Mouse (Mus musculus) left cerebral cortex, postnatal 4 days (tissue): ENCODE data around the gene Ccl6. TPM values are rescaled to one million over a fixed set of nuclear protein-coding genes. Genes with fewer than 3 reads are reported as not detected.

Experiments used
- DNase-seq: peaks from one replicate; pipeline ENCODE4 v3.0.0-alpha.2; 2022
- intact Hi-C: fragments of 180-260 bp; cut with DNase I; formaldehyde crosslinking; loops from one replicate; pipeline ENCODE4 v1.15.1; 2025
- total RNA-seq, 2 experiments: library from RNA; stranded (reverse); gene quantifications; 2 replicates each; pipeline ENCODE4 v1.2.3; 2021

Gene Ccl6
- total RNA-seq, 2 experiments from 2014 or later, result 1.4 to 1.6 TPM

DNA sequence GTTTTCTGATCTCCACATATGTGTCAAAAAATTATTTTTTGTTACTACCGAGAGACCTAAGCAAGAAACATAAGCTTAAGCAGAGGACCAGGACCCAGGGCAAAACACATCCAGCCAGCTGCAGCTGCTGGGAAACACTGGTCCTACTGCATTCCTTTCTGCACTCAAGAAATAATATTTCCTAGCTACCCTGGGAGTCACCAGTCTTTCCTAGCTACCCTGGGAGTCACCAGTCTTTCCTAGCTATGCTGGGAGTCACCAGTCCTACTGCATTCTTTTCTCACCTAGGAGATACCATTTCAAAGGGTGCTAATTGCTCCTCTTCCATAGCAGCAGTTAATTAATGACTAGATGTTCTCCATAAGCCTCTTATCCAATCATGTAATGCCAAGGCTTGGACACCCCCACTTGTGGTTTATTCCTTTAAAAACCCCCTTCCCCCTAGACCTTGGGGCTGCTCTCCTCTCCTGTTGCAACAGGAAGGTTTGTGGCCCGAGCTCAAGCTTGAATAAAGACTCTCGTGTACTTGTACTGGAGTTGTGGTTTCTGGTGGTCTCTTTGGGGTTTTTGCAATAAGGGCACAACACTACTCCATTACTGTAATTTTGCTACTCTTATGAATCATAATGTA, 5.4 kb upstream of the Ccl6 start:
- intact Hi-C loops, result no loop called here
- DNase-seq, result no peak

GRCm38 (mm10) chr11:83597796-83598195, 4.9 kb upstream of the Ccl6 start:
- no peak for DNase-seq
- intact Hi-C loops, result no loop called here

DNA sequence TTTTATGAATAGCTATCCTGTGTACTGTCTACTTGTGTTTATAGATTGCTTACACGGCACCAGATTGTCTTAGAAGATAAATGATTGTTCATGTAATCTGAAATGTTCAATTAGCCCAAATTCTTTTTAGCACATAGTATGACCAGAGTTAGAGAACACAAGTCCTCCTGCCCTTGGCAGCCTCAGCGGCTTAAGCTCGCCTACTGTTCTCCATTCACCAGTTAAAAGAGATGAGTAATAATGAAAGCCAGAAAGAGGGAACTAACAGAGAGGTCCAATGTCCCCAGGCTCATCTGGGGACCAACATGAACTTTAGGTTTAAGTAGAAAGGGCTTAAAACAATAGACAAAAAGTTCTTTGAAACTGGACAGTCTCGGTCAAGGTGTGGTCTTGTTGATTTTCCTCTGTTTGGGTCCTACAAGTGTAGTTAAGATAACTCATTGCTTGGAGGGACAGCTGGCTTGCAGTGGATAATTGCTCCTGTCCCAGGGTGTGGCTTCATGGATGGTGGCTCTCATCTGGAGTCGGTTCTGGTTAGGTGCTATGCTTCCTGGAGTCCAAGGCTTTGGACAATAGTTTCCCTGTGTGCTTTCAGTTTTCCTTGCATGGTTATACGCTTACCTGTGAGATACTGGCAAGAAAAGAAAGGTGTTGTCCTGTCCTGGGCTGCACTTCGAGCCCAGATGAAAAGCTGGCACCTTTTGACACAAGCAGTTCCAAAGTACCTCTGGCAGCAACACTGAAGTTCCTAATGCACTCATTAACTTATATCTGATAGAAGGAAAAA, 3.0 kb upstream of the Ccl6 start:
- intact Hi-C loops, result no loop called here
- DNase-seq, result no peak

DNA sequence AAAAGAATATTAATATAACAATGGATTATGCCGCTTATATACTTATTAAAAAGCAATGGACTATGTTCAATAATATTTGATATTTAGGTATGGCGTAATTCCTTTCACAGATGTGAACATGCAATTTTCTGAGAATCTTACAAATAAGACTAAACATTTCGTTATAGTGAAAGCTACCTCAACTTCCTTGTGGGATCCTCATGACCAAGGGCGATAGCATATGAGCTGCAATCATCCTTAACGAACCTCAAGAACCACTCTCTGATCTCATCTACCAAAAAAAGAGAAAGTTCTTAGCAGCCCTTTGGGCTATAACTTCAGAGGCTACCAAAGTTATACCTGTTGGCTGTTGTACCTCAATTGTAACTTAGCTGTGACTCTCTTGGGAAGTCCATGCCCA, 566 bp upstream of the Ccl6 start:
- no peak for DNase-seq
- intact Hi-C loops, result no loop called here

DNA sequence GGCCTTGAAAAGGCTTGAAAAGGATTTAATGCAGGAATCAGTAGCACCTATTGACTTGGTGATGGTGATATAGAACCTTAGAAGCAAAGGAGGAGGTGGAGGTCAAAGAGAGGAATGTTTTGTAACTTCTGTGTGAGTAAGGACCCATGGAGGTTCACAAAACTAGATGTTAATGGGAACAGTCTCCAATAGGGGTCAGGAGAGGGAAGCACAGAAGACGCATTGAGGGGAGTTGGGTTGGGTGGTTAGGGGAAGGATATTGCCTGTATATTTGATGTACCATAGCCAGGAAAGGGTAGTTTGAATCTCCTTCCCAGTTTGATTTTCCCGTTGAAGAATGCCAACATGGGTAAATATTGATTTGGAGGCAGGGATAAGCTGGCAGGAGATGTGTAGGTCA, 8.7 kb downstream of the Ccl6 start:
- DNase-seq, result no peak

GRCm38 (mm10) chr11:83583450-83583754, 9.5 kb downstream of the Ccl6 start:
- intact Hi-C loops, result no loop called here
- no peak for DNase-seq

More for the DNA sequence above, 8.7 kb downstream of the Ccl6 start:
- intact Hi-C loops, result no loop called here

DNA sequence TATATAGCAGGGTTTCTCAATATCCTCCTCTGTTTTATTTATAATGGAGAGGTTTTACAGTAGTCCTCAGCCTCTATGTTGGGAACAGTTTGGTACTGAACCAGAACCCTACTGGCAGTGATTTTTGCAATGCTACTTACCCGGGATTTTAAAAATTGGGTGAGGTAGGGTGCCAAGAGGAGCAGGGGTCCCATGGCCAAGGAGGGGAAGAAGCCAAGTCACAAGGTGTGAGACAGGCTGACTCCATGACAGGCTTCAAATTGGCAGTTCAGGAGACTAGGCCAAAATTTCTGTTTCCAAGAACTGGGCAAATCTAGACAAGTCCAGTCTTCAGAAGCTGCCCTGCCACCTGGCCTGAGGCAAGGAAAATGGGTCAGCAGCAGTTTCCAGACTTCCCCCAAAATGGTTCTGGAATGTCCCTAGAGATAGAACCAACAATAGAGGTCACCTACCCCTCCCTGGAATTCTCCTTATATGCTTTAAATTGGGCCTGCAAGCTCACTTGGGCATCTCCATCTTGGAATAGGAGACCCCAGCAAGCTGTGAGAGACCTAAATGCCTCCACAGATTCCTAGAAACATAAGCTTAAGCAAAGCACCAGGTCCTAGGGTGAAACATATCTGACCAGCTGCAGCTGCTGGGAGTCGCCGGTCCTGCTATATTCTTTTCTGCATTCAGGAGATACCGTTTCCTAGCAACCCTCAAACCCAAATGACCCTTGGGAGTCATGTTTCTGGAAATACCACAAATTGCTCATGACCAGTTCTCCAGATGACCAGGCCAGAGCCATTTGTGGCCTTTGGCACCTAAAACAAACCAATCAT, 10.0 kb downstream of the Ccl6 start:
- intact Hi-C loops, result no loop called here
- no peak for DNase-seq

- DNase-seq, result no peak
- intact Hi-C loops, result no loop called here
Measured at GRCm38 (mm10) chr11:83581626-83582610, 11.0 kb downstream of the Ccl6 start.

- no peak for DNase-seq
- intact Hi-C loops, result no loop called here
Measured at GRCm38 (mm10) chr11:83580699-83581232, 12.1 kb downstream of the Ccl6 start.

GRCm38 (mm10) chr11:83578999-83579398, 13.9 kb downstream of the Ccl6 start:
- DNase-seq, result no peak
- intact Hi-C loops, result no loop called here

GRCm38 (mm10) chr11:83578186-83578760, 14.6 kb downstream of the Ccl6 start, which contains the start of gene Ccl9:
Gene Ccl9, minus strand, starts transcription at chr11:83578636.
- intact Hi-C loops, result no loop called here
- no peak for DNase-seq

DNA sequence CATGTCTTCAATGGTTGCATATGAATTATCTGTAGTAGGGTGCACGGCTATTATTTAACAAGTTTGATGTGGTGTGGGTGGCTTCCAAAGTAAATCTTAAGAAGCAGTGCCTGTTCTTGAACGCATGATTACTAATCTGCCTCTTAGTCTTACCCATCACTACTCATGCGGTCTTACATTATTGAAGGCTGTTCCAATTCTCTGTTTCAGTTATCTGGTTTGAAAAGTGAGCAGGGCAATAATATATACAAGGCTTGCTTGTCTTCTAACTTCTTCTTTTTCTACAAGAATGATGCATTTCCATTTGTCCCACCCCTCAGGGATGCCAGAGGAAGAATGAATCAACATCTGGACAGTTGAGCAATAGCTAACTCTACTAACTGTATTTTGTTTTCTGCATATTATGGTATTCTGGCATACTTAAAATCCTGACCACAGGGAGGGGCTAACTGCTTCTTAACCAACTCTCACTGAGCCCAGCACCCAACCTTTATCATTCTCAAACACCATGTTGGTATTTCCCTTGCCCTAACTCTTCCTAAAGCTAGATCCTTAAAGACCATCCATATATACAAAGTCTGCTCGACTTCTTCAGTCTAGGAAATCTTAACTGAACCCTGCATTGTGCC, 15.8 kb downstream of the Ccl6 start:
- intact Hi-C loops, result no loop called here
- no peak for DNase-seq

- intact Hi-C loops, result no loop called here
- no peak for DNase-seq
Measured at GRCm38 (mm10) chr11:83572834-83573233, 20.1 kb downstream of the Ccl6 start.

- intact Hi-C loops, result no loop called here
- no peak for DNase-seq
Measured at GRCm38 (mm10) chr11:83572223-83572622, 20.7 kb downstream of the Ccl6 start.

- intact Hi-C loops, result no loop called here
- no peak for DNase-seq
Measured at GRCm38 (mm10) chr11:83570189-83570588, 22.7 kb downstream of the Ccl6 start.

DNA sequence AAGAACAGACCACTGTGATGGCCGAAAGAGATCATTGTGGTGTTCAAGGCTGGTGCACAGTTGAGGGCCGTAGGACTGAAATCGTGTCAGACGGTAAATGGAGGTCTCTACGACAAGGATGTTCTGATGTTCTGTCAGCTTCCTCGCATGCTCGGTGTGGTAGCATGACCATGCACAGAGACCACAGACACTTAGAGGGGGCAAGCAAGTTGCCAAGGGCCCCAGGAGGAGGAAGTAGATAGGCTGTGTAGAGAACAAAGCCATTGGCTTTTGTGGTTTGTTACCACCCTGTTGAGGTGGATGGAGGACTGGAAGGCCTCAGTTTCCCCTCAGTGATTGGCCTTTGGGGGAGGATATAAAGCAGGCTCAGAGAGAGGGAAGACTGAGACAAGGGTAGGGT, 23.6 kb downstream of the Ccl6 start:
- no peak for DNase-seq
- intact Hi-C loops, result no loop called here

- DNase-seq, result no peak
- intact Hi-C loops, result no loop called here
Measured at GRCm38 (mm10) chr11:83568786-83569185, 24.1 kb downstream of the Ccl6 start.

- intact Hi-C loops, result no loop called here
Measured at GRCm38 (mm10) chr11:83568061-83568460, 24.8 kb downstream of the Ccl6 start.

DNA sequence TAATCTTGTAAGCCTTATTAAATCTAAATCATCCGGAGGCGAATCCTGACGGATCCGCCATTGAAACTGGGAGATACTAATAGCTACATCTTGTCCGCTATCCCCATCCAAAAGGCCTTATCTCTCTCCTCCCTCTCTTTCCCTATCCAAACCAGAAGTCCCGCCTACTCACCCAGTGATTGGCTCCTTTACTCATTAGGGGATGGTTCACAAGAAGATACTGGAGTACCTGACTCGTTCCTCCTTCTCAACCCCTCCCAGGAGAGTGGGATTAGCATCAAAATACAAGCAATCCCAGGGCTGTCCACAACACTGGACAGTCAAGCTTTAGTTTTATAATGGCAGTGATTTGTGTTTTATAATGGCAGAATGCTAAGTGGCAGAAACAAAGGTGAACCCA, 25.6 kb downstream of the Ccl6 start:
- no peak for DNase-seq
- intact Hi-C loops, result no loop called here

More at GRCm38 (mm10) chr11:83568061-83568460, 24.8 kb downstream of the Ccl6 start:
- no peak for DNase-seq
